Mouse (Mus musculus) MEL (cell line): Measurements from ENCODE around the gene Ctdspl. TPM values are rescaled to one million over a fixed set of nuclear protein-coding genes. Genes with fewer than 3 reads are reported as not detected.

Experiments used
- DNase-seq: peaks from one replicate; pipeline ENCODE4 v3.0.0; 2011; ENCODE audit warnings: low read depth, low spot score
- H3K27ac ChIP-seq: 2 replicates; pipeline ENCODE4 v1.5.1; 2012; ENCODE audit warnings: low read depth, mild to moderate bottlenecking, control low read depth, low read length, moderate library complexity; ENCODE audit not compliant: control insufficient read depth
- H3K27me3 ChIP-seq, 2 experiments: fragments of 150-350 bp in 1 of 2; sonication (generic) in 1 of 2; 2 replicates each; pipeline ENCODE4 v1.6.1; 2012; ENCODE audit warnings: low read length in 2 of 2, mild to moderate bottlenecking in 2 of 2, improper control_type of control experiment in 1 of 2, moderate library complexity in 1 of 2; ENCODE audit not compliant: insufficient read depth in 2 of 2, control insufficient read depth in 1 of 2
- H3K36me3 ChIP-seq, 2 experiments: 2 replicates each; pipeline ENCODE4 v1.6.1; 2012 to 2014; ENCODE audit warnings: low read length in 2 of 2, improper control_type of control experiment in 1 of 2, inconsistent platforms in 1 of 2, mild to moderate bottlenecking in 1 of 2; ENCODE audit not compliant: insufficient read depth in 2 of 2, control insufficient read depth in 1 of 2
- H3K4me1 ChIP-seq, 2 experiments: fragments of 150-350 bp in 1 of 2; sonication (generic) in 1 of 2; 2 replicates each; pipeline ENCODE4 v1.6.1; 2012; ENCODE audit warnings: low read length in 2 of 2, improper control_type of control experiment in 1 of 2, mild to moderate bottlenecking in 1 of 2; ENCODE audit not compliant: insufficient read depth in 2 of 2, control insufficient read depth in 1 of 2
- H3K4me3 ChIP-seq, 2 experiments: fragments of 150-350 bp in 1 of 2; sonication (generic) in 1 of 2; 2 replicates each; pipeline ENCODE4 v1.5.1; 2012; ENCODE audit warnings: low read depth in 2 of 2, low read length in 2 of 2, mild to moderate bottlenecking in 2 of 2, moderate library complexity in 2 of 2, control low read depth in 1 of 2, improper control_type of control experiment in 1 of 2; ENCODE audit not compliant: control insufficient read depth in 1 of 2, insufficient read depth in 1 of 2
- H3K79me2 ChIP-seq: 2 replicates; pipeline ENCODE4 v1.6.1; 2012; ENCODE audit warnings: mild to moderate bottlenecking, low read length, moderate library complexity; ENCODE audit not compliant: control insufficient read depth, poor library complexity, insufficient read depth
- H3K9ac ChIP-seq: 2 replicates; pipeline ENCODE4 v1.6.1; 2012; ENCODE audit warnings: low read depth, mild to moderate bottlenecking, control low read depth, low read length, moderate library complexity; ENCODE audit not compliant: control insufficient read depth, poor library complexity, severe bottlenecking
- H3K9me3 ChIP-seq: fragments of 150-350 bp; sonication (generic); replicated peaks from 2 replicates; pipeline ENCODE4 v1.6.1; 2012; ENCODE audit warnings: mild to moderate bottlenecking, low read length, improper control_type of control experiment, moderate library complexity; ENCODE audit not compliant: insufficient read depth
- CHD2 ChIP-seq: IDR thresholded peaks from 2 replicates; pipeline ENCODE4 v1.6.1; 2011; ENCODE audit warnings: low read length, improper control_type of control experiment
- ELF1 ChIP-seq: IDR thresholded peaks from 2 replicates; pipeline ENCODE4 v1.6.1; 2014; ENCODE audit warnings: low read depth, mild to moderate bottlenecking, inconsistent platforms, low read length, improper control_type of control experiment, moderate library complexity
- ETS1 ChIP-seq: IDR thresholded peaks from 2 replicates; pipeline ENCODE4 v1.6.1; 2012; ENCODE audit warnings: low read depth, mild to moderate bottlenecking, inconsistent platforms, low read length, improper control_type of control experiment, moderate library complexity
- JUND ChIP-seq: IDR thresholded peaks from 2 replicates; pipeline ENCODE4 v1.6.1; 2011; ENCODE audit warnings: low read depth, mild to moderate bottlenecking, improper control_type of control experiment, low read length
- MAZ ChIP-seq: IDR thresholded peaks from 2 replicates; pipeline ENCODE4 v1.6.1; 2012; ENCODE audit warnings: low read depth, mild to moderate bottlenecking, inconsistent platforms, low read length, improper control_type of control experiment
- POLR2A ChIP-seq, 2 experiments: IDR thresholded peaks; 2 replicates each; pipeline ENCODE4 v1.6.1; 2011 to 2012; ENCODE audit warnings: low read length in 2 of 2, mild to moderate bottlenecking in 2 of 2, control low read depth in 1 of 2, improper control_type of control experiment in 1 of 2, low read depth in 1 of 2, moderate library complexity in 1 of 2; ENCODE audit not compliant: control insufficient read depth in 1 of 2, insufficient read depth in 1 of 2, poor library complexity in 1 of 2
- POLR2AphosphoS2 ChIP-seq: IDR thresholded peaks from 2 replicates; pipeline ENCODE4 v1.6.1; 2011; ENCODE audit warnings: low read length, improper control_type of control experiment
- POLR2AphosphoS5 ChIP-seq: IDR thresholded peaks from 2 replicates; pipeline ENCODE4 v1.6.1; 2012; ENCODE audit warnings: low read depth, borderline replicate concordance, mild to moderate bottlenecking, inconsistent platforms, low read length, moderate library complexity, mixed read lengths
- RAD21 ChIP-seq: IDR thresholded peaks from 2 replicates; pipeline ENCODE4 v1.6.1; 2011; ENCODE audit warnings: mild to moderate bottlenecking, low read depth, low read length, improper control_type of control experiment
- SMC3 ChIP-seq: IDR thresholded peaks from 2 replicates; pipeline ENCODE4 v1.6.1; 2011; ENCODE audit warnings: low read depth, low read length, improper control_type of control experiment
- TAL1 ChIP-seq: IDR thresholded peaks from 2 replicates; pipeline ENCODE4 v1.6.1; 2012; ENCODE audit warnings: mild to moderate bottlenecking, inconsistent platforms, low read length, moderate library complexity, mixed read lengths
- UBTF ChIP-seq: IDR thresholded peaks from 2 replicates; pipeline ENCODE4 v1.6.1; 2012; ENCODE audit warnings: low read depth, mild to moderate bottlenecking, inconsistent platforms, low read length, improper control_type of control experiment, moderate library complexity, borderline replicate concordance; ENCODE audit not compliant: insufficient read depth
- USF2 ChIP-seq, 2 experiments: IDR thresholded peaks; 2 replicates each; pipeline ENCODE4 v1.6.1; 2011 to 2012; ENCODE audit warnings: improper control_type of control experiment in 2 of 2, low read length in 2 of 2, borderline replicate concordance in 1 of 2, inconsistent platforms in 1 of 2, low read depth in 1 of 2, mild to moderate bottlenecking in 1 of 2; ENCODE audit not compliant: insufficient read depth in 1 of 2
- polyA plus RNA-seq, 2 experiments: library from polyadenylated mRNA; stranded (reverse) in 1 of 2; unstranded in 1 of 2; fragments of >175 nt in 1 of 2; fragments of >200 nt in 1 of 2; gene quantifications; 2 replicates each; pipeline versions ENCODE4 v1.2.1 to v1.2.4; 2012; ENCODE audit warnings: low replicate concordance in 2 of 2, low read depth in 1 of 2; ENCODE audit not compliant: insufficient read length in 2 of 2, insufficient read depth in 1 of 2, missing spikeins in 1 of 2
- total RNA-seq: library from RNA; depleted of rRNA; stranded (reverse); fragments of 300-350 nt; gene quantifications from 2 replicates; pipeline ENCODE4 v1.2.3, GENCODE M21; 2012; rRNA removed

Ctdspl gene
- total and polyA plus RNA-seq, 3 experiments = 15.3 to 20.7 TPM; not detected in 1

- Histone ChIP-seq H3K36me3 (no peaks in the 10 kb centered on the region), H3K9ac (no peak overlapping the region), H3K9me3 (no peaks in the 10 kb centered on the region)
- no peak for DNase-seq
- TF ChIP-seq TAL1 (no peak), ELF1 (no peak), POLR2AphosphoS5 (no peak), USF2 (IDR thresholded peaks at IDR 0.05; ENCODE audit: borderline replicate concordance in 1 of 2, insufficient read depth in 1 of 2, low read depth in 1 of 2, low read length in 2 of 2) (no peak), JUND (no peak), POLR2AphosphoS2 (no peak), RAD21 (no peak), MAZ (no peak), ETS1 (no peak), UBTF (no peak), POLR2A (IDR thresholded peaks at IDR 0.05; ENCODE audit: control insufficient read depth in 1 of 2, insufficient read depth in 1 of 2, low read depth in 1 of 2, low read length in 2 of 2, poor library complexity in 1 of 2) (no peak), CHD2 (no peak), SMC3 (no peak)
- TF ChIP-seq, all 39 proteins: peak for 0
- Histone ChIP-seq H3K4me1 (0 out of 4 replicates have a peak, but pooled peaks cover 0 to 3% of the 10 kb centered on the region in 2 experiments), H3K27ac (no peak overlapping the region), H3K79me2 (no peaks in the 10 kb centered on the region), H3K27me3 (peaks cover 2% of the 10 kb centered on the region in 2 experiments; a peak in 2 of 4 replicates), H3K4me3 (no peak overlapping the region)
Measured at GRCm38 (mm10) chr9:119092473-119093418, 166.5 kb downstream of the Ctdspl start.

Other genes starting within 250 kb of the Ctdspl start
- 76.2 and 83.3 TPM in 2 replicates for gene Vill, start 126.3 kb downstream of the Ctdspl start, total RNA-seq
- 100 to 1,000 TPM in 1 of 2 experiments, 10 to 100 TPM in 1; 90.9 to 197 TPM for gene Vill, start 126.3 kb downstream of the Ctdspl start, polyA plus RNA-seq
- gene Plcd1, start 167.0 kb downstream of the Ctdspl start, total RNA-seq = not detected in 2 replicates
- gene Plcd1, start 167.0 kb downstream of the Ctdspl start, polyA plus RNA-seq = under 1 TPM in 1 of 2 experiments, not detected in 1; 0.36 TPM
- not detected in 2 replicates for gene Dlec1, start 176.0 kb downstream of the Ctdspl start, total RNA-seq
- under 1 TPM in 1 of 2 experiments, not detected in 1; 0.22 TPM for gene Dlec1, start 176.0 kb downstream of the Ctdspl start, polyA plus RNA-seq
- 1.3 and 1.4 TPM in 2 replicates for gene Acaa1b, start 230.6 kb downstream of the Ctdspl start, total RNA-seq
- 1 to 10 TPM in 1 of 2 experiments, not detected in 1; 1.9 TPM for gene Acaa1b, start 230.6 kb downstream of the Ctdspl start, polyA plus RNA-seq
- gene Gm47289, start 232.7 kb downstream of the Ctdspl start, total RNA-seq = not detected in 2 replicates
- gene Gm47289, start 232.7 kb downstream of the Ctdspl start, polyA plus RNA-seq = not detected